Mouse (Mus musculus): Measurements from ENCODE around the gene Dzank1. TPM values are rescaled to one million over a fixed set of nuclear protein-coding genes. Genes with fewer than 3 reads are reported as not detected.
A peak's percentile ranks its signal among the peaks of the same experiment; 100 is the strongest.

The Dzank1 gene
- 0.61 and 0.63 TPM in 2 replicates for polyA plus RNA-seq (2015; fragmentation: Nextera tagmentation; extraction: Ambion mirVana)

DNA sequence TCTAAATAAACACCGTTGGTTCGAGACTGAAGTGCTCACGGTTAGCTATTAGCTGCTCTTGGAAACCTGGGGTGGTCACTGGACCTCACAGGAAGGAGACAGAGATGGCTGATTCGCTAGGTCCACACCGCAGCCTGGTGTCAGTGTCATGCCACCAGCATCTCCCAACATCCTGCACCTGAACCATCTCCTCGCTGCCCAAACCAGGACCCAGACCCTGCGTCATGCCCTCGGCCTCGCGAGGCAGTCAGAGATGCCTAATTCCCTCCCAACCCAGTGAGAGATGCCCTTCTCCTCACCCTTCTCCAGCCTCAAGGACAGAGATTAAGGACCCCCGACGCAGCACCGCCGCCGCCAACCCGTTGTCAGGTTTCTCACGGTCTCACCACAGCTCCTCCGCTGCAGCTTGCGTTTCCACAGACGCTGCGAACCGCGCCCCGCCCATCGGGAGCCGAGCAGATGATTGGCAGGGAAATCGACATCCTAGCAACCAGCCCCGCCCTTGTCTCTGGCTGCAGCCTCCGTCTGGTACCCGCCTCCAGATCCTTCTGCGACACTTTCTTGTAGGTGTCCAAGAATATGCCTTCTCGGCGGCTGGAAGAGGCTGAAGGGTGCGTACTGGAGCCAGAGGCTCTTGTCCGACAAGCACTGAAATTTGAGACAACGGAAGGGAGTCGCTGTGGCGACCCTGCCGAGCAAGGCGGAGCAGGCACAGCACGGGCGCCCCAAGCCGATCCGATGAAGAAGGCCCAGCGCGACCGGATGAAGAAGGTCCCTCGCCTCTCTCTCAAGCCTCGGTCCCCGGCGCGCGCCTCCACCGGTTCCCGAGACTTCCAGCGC is at the start of gene Dzank1, which contains the start of gene Polr3f:
Dzank1 (minus strand) TSS at position 434 of the 840 bp plus-strand sequence.
Polr3f (plus strand) TSS at position 738 of the 840 bp plus-strand sequence.
- Histone ChIP-seq H3K9ac (peak within 1 kb of the TSS; percentile 89), H3K4me3 (peak within 1 kb of the TSS; percentile 87), H3K36me3 (peaks cover 12% of the 10 kb centered on the region), H3K4me1 (peaks cover 12% of the 10 kb centered on the region), H3K27ac (peak within 1 kb of the TSS; percentile 86), H3K9me3 (no peaks in the 10 kb centered on the region), H3K27me3 (peaks cover 7% of the 10 kb centered on the region), H3K4me2 (peak within 1 kb of the TSS; percentile 94)
- WGBS = 1% methylated on average over 55 of the region's 56 CpGs
- ATAC-seq (ENCODE audit: insufficient number of reproducible peaks, low FRiP score, low TSS enrichment, low read depth) = peak; percentile 97

DNA sequence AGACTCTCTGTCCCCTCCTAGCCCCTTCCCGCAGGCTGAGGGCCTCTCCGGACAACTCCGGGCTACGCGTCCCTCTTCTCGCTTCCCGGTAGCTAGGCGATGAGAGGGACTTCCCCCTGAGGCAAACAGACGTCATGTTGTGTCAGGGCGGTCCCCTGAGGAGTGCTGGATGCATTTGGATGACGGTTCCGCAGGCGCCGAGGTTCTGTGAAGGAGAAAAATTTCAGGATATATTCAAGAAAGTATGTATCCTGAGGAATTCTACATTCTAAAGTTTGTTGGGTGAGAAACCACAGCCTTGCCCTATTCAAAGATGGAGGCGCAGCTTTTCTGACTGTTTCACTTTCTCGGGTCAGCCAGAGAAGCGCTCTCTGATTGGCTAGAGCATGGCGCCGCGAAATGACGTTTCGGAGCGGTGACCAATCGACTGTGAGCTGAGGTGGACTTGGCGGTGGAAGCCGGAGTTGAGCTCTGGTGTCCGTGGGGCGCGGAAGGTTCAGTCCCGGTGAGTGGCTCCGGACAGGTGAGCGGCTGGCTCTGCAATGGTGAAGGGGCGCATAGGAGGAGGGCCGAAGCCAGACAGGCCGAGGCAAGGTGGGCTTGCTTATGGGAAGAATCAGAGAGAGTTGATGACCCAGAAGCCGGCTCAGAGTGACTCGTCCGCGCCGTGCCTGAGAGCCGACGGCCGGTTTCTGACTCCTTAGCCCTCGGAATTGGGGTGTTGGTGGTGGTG is 28.8 kb upstream of the Dzank1 start, which contains the start of gene Sec23b:
Sec23b (plus strand) TSS at position 410 of the 733 bp plus-strand sequence.
- Histone ChIP-seq H3K4me2 (peak within 1 kb of the TSS; percentile 55), H3K4me3 (peak within 1 kb of the TSS; percentile 89), H3K36me3 (peaks cover 11% of the 10 kb centered on the region), H3K9me3 (no peaks in the 10 kb centered on the region), H3K27ac (peak within 1 kb of the TSS; percentile 97), H3K4me1 (peaks cover 15% of the 10 kb centered on the region), H3K27me3 (no peaks in the 10 kb centered on the region), H3K9ac (peak within 1 kb of the TSS; percentile 71)
- ATAC-seq (ENCODE audit: insufficient number of reproducible peaks, low FRiP score, low TSS enrichment, low read depth) = peak; percentile 98
- WGBS = under 1% methylated on average over 44 of the region's 44 CpGs

DNA sequence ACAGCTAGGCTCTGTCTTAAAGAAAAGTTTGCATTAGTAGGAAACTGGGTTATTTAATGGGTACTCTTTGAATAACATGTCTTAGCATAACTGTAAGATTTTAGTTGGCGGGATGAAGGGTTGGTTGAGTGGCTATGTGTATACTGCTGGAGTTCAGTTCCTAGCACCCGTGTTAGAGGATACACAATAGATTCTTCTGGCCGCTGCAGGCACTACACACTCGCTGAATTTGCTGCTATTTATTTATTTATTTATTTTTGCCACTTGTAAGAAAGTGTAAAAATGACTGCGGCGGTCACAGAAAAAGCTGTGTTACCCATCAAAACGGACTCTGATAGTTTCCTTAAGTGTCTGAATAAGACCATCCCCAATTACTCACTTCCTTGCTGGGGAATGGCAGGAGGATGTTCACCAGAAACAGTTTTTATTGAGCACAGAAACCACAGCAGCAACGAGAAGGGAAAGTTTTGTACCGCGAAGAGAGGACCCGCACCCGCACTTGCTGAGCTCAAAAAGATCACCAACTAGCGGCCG is 28.1 kb upstream of the Dzank1 start:
- H3K27me3 ChIP-seq = no peaks in the 10 kb centered on the region
- WGBS = 2% methylated on average over 14 of the region's 14 CpGs
- no peak for ATAC-seq (ENCODE audit: insufficient number of reproducible peaks, low FRiP score, low TSS enrichment, low read depth)
- H3K9me3 ChIP-seq = no peaks in the 10 kb centered on the region
- H3K4me1 ChIP-seq = peaks cover 15% of the 10 kb centered on the region
- H3K9ac ChIP-seq = peak overlapping the region; percentile 44
- peak overlapping the region; percentile 89 for H3K4me3 ChIP-seq
- peak overlapping the region; percentile 54 for H3K4me2 ChIP-seq
- H3K36me3 ChIP-seq = peaks cover 11% of the 10 kb centered on the region
- peak overlapping the region; percentile 97 for H3K27ac ChIP-seq

DNA sequence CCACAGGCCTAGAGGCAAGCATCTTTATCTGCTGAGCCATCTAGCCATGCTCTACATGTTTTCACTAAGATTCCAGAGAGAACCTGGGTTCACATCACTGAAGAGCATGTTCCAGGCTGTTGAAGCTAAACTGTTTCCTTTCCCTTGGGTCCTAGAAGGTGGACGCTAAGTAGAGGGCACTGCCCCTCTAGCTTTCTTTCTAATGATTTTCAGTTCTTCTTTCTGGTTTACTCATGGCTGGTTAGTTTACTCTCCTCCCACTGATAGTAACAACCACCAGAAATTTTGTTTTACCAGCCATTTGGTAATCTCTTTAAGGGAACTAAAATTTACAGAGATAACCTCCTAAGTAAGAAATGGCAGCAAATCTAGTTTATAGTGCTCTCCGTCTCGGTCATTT is 26.7 kb upstream of the Dzank1 start:
- Histone ChIP-seq H3K9me3 (no peaks in the 10 kb centered on the region), H3K9ac (no peak overlapping the region), H3K4me2 (no peak overlapping the region), H3K4me1 (peaks cover 17% of the 10 kb centered on the region), H3K27ac (no peak overlapping the region), H3K27me3 (no peaks in the 10 kb centered on the region), H3K36me3 (peaks cover under 1% of the 10 kb centered on the region; the same call in 1 of the 2 replicates), H3K4me3 (no peak overlapping the region)
- no peak for ATAC-seq (ENCODE audit: insufficient number of reproducible peaks, low FRiP score, low TSS enrichment, low read depth)
- 91% methylated on average over 3 of the region's 3 CpGs for WGBS

DNA sequence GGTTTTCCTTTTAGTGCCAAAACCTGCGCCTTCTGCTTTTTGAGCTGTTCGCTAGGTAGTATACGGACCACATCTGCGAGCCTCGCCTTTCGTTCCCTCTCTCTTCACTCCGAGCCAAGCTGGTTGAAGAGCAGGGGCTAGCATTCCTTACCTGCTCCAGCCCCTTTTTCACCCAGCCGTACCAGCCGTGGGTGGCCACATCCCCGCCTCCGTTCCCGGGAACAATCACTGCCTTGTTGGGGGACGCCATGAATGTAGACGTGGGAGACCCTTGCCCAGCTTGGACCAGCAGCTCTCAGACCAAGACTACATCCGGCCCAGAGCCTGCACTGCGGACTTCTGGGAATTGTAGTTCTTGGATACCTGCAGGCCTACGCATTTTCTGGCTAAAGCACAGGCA is 23.3 kb upstream of the Dzank1 start, which contains the start of gene Rbbp9:
Rbbp9 (minus strand) TSS at position 341 of the 400 bp plus-strand sequence.
- H3K4me3 ChIP-seq = peak within 1 kb of the TSS; percentile 70
- H3K27ac ChIP-seq = peak within 1 kb of the TSS; percentile 94
- H3K36me3 ChIP-seq = peaks cover 13% of the 10 kb centered on the region
- H3K9me3 ChIP-seq = no peaks in the 10 kb centered on the region
- peaks cover 5% of the 10 kb centered on the region for H3K4me1 ChIP-seq
- no peaks in the 10 kb centered on the region for H3K27me3 ChIP-seq
- H3K9ac ChIP-seq = peak within 1 kb of the TSS; percentile 70
- WGBS = under 1% methylated on average over 17 of the region's 17 CpGs
- H3K4me2 ChIP-seq = peak within 1 kb of the TSS; percentile 46
- ATAC-seq (ENCODE audit: insufficient number of reproducible peaks, low FRiP score, low TSS enrichment, low read depth) = peak; percentile 93

DNA sequence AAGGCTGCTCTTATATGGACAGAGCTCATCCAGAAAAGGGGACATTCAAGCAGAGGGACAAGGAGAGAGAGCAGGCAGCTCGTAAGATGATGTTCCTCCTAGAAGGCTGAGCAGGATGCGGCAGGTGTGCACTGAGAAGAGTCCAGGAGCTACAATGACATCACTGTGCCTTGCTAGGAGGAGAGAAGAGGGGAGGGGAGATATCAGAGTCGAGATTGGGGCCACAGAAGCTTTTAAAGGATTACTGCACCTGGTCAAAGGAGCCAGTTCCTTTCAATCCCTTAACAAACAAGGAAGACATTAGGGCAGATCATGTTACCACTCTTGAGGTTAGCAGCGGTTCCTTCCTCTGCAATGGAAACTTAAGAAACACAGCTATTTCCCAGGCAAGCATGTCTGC is 20.3 kb upstream of the Dzank1 start:
- no peak overlapping the region for H3K9ac ChIP-seq
- H3K4me2 ChIP-seq = no peak overlapping the region
- H3K4me1 ChIP-seq = peaks cover 2% of the 10 kb centered on the region; the same call in 1 of the 2 replicates
- no peak overlapping the region for H3K4me3 ChIP-seq
- peaks cover 39% of the 10 kb centered on the region for H3K36me3 ChIP-seq
- no peak for ATAC-seq (ENCODE audit: insufficient number of reproducible peaks, low FRiP score, low TSS enrichment, low read depth)
- no peak overlapping the region for H3K27ac ChIP-seq
- no peaks in the 10 kb centered on the region for H3K27me3 ChIP-seq
- no peaks in the 10 kb centered on the region for H3K9me3 ChIP-seq
- WGBS = 79% methylated on average over 4 of the region's 4 CpGs

DNA sequence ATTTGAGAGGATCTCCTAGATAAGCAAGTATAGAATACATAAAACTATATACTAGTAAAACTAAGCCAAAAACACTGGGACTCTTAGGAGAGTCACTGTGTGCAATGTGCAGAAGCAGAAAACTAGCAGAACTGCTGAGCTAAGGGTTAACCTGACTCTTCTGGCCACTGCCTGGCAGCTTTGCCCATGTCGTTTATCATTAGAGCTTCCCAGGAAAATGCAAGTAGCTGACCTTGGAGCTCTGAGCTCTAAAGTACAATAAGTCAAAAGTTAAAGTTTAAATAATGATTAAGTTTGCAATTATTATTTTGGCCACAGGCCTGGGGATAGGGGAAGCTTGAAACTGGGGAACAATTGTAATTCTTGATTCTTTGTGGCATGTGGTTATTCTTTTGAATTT is 18.3 kb upstream of the Dzank1 start:
- Histone ChIP-seq H3K36me3 (peaks cover 50% of the 10 kb centered on the region), H3K4me3 (no peak overlapping the region), H3K27me3 (no peaks in the 10 kb centered on the region), H3K9me3 (no peaks in the 10 kb centered on the region), H3K4me2 (no peak overlapping the region), H3K9ac (no peak overlapping the region), H3K27ac (no peak overlapping the region), H3K4me1 (peaks cover 2% of the 10 kb centered on the region; the same call in 1 of the 2 replicates)
- no peak for ATAC-seq (ENCODE audit: insufficient number of reproducible peaks, low FRiP score, low TSS enrichment, low read depth)
- WGBS = 66% methylated on average over 1 of the region's 1 CpGs

DNA sequence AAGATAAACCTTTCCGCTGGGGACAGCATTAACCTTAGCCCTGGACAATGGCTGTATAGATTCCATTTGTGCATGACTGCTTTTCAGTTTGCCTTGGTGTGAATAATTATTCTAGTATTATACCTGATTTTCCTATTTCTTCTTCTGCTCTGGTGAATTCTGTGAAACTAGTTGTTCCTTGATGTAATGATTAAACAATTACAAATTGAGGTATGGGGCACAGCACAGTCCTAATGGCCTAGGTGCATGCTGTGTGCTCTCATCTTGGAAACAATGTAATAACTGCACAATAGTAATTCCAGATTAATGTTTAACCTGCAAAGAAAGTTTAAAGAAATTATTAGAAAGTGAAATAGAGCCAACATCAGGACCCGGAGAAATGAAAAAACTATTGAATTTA is 17.8 kb upstream of the Dzank1 start:
- Histone ChIP-seq H3K27me3 (no peaks in the 10 kb centered on the region), H3K9me3 (no peaks in the 10 kb centered on the region), H3K9ac (no peak overlapping the region), H3K36me3 (peaks cover 54% of the 10 kb centered on the region), H3K4me3 (no peak overlapping the region), H3K27ac (no peak overlapping the region), H3K4me1 (peaks cover 2% of the 10 kb centered on the region; the same call in 1 of the 2 replicates), H3K4me2 (no peak overlapping the region)
- no peak for ATAC-seq (ENCODE audit: insufficient number of reproducible peaks, low FRiP score, low TSS enrichment, low read depth)
- WGBS = 94% methylated on average over 2 of the region's 2 CpGs

DNA sequence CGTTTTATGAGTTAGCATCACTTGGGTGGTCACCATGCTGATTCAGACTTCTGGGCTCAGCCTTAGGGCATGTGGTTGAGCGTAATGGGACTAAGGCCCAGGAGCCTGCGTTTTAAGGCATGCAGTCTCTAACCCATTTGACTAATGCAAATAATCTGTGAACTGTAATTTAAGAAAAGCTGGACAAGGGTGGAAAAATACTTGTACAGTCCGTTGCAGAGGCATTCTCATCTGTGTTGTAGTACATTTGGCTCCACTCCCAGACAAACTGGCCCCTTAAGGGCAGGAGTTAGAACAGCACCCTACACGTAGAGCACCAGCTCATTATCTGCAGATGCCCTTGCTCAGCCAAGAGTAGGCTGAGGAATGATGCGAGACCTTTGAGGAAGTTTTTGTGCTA is 17.4 kb upstream of the Dzank1 start:
- no peak overlapping the region for H3K9ac ChIP-seq
- no peaks in the 10 kb centered on the region for H3K27me3 ChIP-seq
- H3K36me3 ChIP-seq = peaks cover 58% of the 10 kb centered on the region
- H3K9me3 ChIP-seq = no peaks in the 10 kb centered on the region
- no peak overlapping the region; the same call in 1 of the 2 replicates for H3K27ac ChIP-seq
- H3K4me1 ChIP-seq = no peaks in the 10 kb centered on the region; the same call in 1 of the 2 replicates
- no peak for ATAC-seq (ENCODE audit: insufficient number of reproducible peaks, low FRiP score, low TSS enrichment, low read depth)
- WGBS = 61% methylated on average over 6 of the region's 6 CpGs
- H3K4me2 ChIP-seq = no peak overlapping the region
- H3K4me3 ChIP-seq = no peak overlapping the region

DNA sequence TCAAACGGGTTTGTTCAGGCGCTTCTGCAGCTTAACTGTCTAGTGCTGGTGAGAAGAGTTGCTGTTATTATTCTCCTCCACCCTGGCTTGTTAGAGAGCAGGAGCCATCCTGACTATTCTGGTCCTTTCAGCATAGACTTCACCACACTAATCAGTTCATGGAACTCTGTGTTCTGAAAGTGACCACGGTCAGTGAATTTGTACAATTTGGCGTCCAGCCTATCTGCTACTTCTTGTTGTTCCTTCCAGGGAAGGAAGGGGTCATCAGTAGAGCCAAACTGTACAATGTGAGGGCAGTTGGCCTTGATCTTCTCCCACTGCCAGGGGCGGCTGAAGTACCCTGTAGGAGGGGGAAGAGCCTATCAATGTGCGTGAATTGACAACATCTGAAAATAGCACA is 16.5 kb upstream of the Dzank1 start:
- WGBS = 92% methylated on average over 6 of the region's 6 CpGs
- peaks cover 68% of the 10 kb centered on the region for H3K36me3 ChIP-seq

DNA sequence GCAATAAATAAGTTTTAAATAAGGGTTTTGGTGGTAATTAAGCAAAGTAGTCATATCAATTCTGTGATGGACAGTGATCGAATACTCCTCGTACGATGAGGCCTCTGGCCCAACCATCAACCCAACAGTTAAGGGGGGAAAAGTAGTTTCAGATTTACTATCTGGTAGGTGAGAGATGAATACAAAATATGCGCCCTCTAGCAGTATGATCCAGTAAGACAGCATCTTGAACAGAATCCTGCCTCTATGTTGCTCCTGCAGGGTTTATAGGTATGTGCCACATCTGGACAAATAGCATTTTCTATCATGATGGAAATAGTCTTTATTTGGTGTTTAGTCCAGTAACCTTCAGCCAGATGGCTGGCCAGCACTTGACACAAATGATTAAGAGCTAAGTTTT is 14.0 kb upstream of the Dzank1 start:
- whole genome bisulfite sequencing = 85% methylated on average over 4 of the region's 4 CpGs
- no peak overlapping the region for H3K9ac ChIP-seq
- H3K4me1 ChIP-seq = no peaks in the 10 kb centered on the region; the same call in 1 of the 2 replicates
- H3K27ac ChIP-seq = no peak overlapping the region
- H3K9me3 ChIP-seq = no peaks in the 10 kb centered on the region
- H3K4me3 ChIP-seq = no peak overlapping the region
- H3K27me3 ChIP-seq = no peaks in the 10 kb centered on the region
- peaks cover 76% of the 10 kb centered on the region for H3K36me3 ChIP-seq
- H3K4me2 ChIP-seq = no peak overlapping the region
- no peak for ATAC-seq (ENCODE audit: insufficient number of reproducible peaks, low FRiP score, low TSS enrichment, low read depth)

More for the DNA sequence above, 16.5 kb upstream of the Dzank1 start:
- Histone ChIP-seq H3K27ac (no peak overlapping the region), H3K4me2 (no peak overlapping the region), H3K4me1 (no peaks in the 10 kb centered on the region; the same call in 1 of the 2 replicates), H3K27me3 (no peaks in the 10 kb centered on the region), H3K9me3 (no peaks in the 10 kb centered on the region), H3K4me3 (no peak overlapping the region), H3K9ac (no peak overlapping the region)
- ATAC-seq (ENCODE audit: insufficient number of reproducible peaks, low FRiP score, low TSS enrichment, low read depth) = no peak
